Mouse (Mus musculus): ENCODE results near the gene Cenpi. TPM values are rescaled to one million over a fixed set of nuclear protein-coding genes. Genes with fewer than 3 reads are reported as not detected.
"Not testable (repeated sequence)": the region's sequence is repeated elsewhere in the genome, so short reads cannot be mapped to it uniquely, and the experiment has no call there.

Gene Cenpi
- polyA plus RNA-seq, 1 experiment from 2014 or later: 10.6 TPM

- H3K27ac ChIP-seq (ENCODE audit: low read length): peak overlapping the region; percentile 85
- no peaks in the 10 kb centered on the region for H3K9me3 ChIP-seq (ENCODE audit: control insufficient read depth, low read length)
- peak overlapping the region; percentile 58 for H3K4me3 ChIP-seq (replicated peaks; ENCODE audit: low read length)
- peak overlapping the region; percentile 72 for H3K9ac ChIP-seq (replicated peaks; ENCODE audit: low read depth, low read length)
- H3K4me2 ChIP-seq (ENCODE audit: low read length): peak overlapping the region; percentile 54
- H3K36me3 ChIP-seq (ENCODE audit: control insufficient read depth, insufficient read depth): no peaks in the 10 kb centered on the region
- peak; percentile 45 for ATAC-seq
- no peaks in the 10 kb centered on the region for H3K27me3 ChIP-seq (replicated peaks; ENCODE audit: control insufficient read depth, insufficient read depth, low read length)
- H3K4me1 ChIP-seq (replicated peaks; ENCODE audit: control insufficient read depth, insufficient read depth, low read length): no peaks in the 10 kb centered on the region
- 24% methylated on average over 9 of the region's 9 CpGs for WGBS
Measured at GRCm38 (mm10) chrX:134296301-134296700, 11.6 kb upstream of the Cenpi start.

GRCm38 (mm10) chrX:134296737-134297136 is 11.1 kb upstream of the Cenpi start:
- peak overlapping the region; percentile 72 for H3K9ac ChIP-seq (replicated peaks; ENCODE audit: low read depth, low read length)
- peak overlapping the region; percentile 58 for H3K4me3 ChIP-seq (replicated peaks; ENCODE audit: low read length)
- no peaks in the 10 kb centered on the region for H3K36me3 ChIP-seq (ENCODE audit: control insufficient read depth, insufficient read depth)
- no peaks in the 10 kb centered on the region for H3K4me1 ChIP-seq (replicated peaks; ENCODE audit: control insufficient read depth, insufficient read depth, low read length)
- peak overlapping the region; percentile 85 for H3K27ac ChIP-seq (ENCODE audit: low read length)
- 17% methylated on average over 7 of the region's 7 CpGs for WGBS
- peak overlapping the region; percentile 54 for H3K4me2 ChIP-seq (ENCODE audit: low read length)
- no peaks in the 10 kb centered on the region for H3K9me3 ChIP-seq (ENCODE audit: control insufficient read depth, low read length)
- ATAC-seq: peak; percentile 36
- no peaks in the 10 kb centered on the region for H3K27me3 ChIP-seq (replicated peaks; ENCODE audit: control insufficient read depth, insufficient read depth, low read length)

- Histone ChIP-seq H3K27me3 (replicated peaks; ENCODE audit: control insufficient read depth, insufficient read depth, low read length) (no peaks in the 10 kb centered on the region), H3K4me1 (replicated peaks; ENCODE audit: control insufficient read depth, insufficient read depth, low read length) (no peaks in the 10 kb centered on the region), H3K27ac (ENCODE audit: low read length) (0 out of 2 replicates have a peak overlapping the region, but pooled peaks have one; percentile 85), H3K36me3 (ENCODE audit: control insufficient read depth, insufficient read depth) (no peaks in the 10 kb centered on the region), H3K4me2 (ENCODE audit: low read length) (peak overlapping the region; percentile 54), H3K9me3 (ENCODE audit: control insufficient read depth, low read length) (no peaks in the 10 kb centered on the region), H3K4me3 (replicated peaks; ENCODE audit: low read length) (peak overlapping the region; percentile 58), H3K9ac (replicated peaks; ENCODE audit: low read depth, low read length) (peak overlapping the region; percentile 72)
- ATAC-seq: no peak; the same call in 1 of the 2 replicates
- 29% methylated on average over 4 of the region's 4 CpGs for WGBS
Measured at GRCm38 (mm10) chrX:134297195-134297594, 10.7 kb upstream of the Cenpi start.

GRCm38 (mm10) chrX:134300219-134300618 is 7.7 kb upstream of the Cenpi start:
- Histone ChIP-seq H3K4me2 (ENCODE audit: low read length) (peak overlapping the region; percentile 9; the same call in 1 of the 2 replicates), H3K36me3 (ENCODE audit: control insufficient read depth, insufficient read depth) (no peaks in the 10 kb centered on the region), H3K27ac (ENCODE audit: low read length) (no peak overlapping the region), H3K4me3 (replicated peaks; ENCODE audit: low read length) (no peak overlapping the region), H3K9ac (replicated peaks; ENCODE audit: low read depth, low read length) (no peak overlapping the region), H3K9me3 (ENCODE audit: control insufficient read depth, low read length) (no peaks in the 10 kb centered on the region), H3K4me1 (replicated peaks; ENCODE audit: control insufficient read depth, insufficient read depth, low read length) (no peaks in the 10 kb centered on the region), H3K27me3 (replicated peaks; ENCODE audit: control insufficient read depth, insufficient read depth, low read length) (no peaks in the 10 kb centered on the region)
- ATAC-seq: no peak
- 35% methylated on average over 5 of the region's 5 CpGs for WGBS

GRCm38 (mm10) chrX:134303287-134303686 is 4.6 kb upstream of the Cenpi start:
- Histone ChIP-seq H3K4me2 (ENCODE audit: low read length) (no peak overlapping the region), H3K27me3 (replicated peaks; ENCODE audit: control insufficient read depth, insufficient read depth, low read length) (no peaks in the 10 kb centered on the region), H3K9ac (replicated peaks; ENCODE audit: low read depth, low read length) (no peak overlapping the region), H3K27ac (ENCODE audit: low read length) (no peak overlapping the region), H3K4me3 (replicated peaks; ENCODE audit: low read length) (no peak overlapping the region), H3K9me3 (ENCODE audit: control insufficient read depth, low read length) (no peaks in the 10 kb centered on the region), H3K4me1 (replicated peaks; ENCODE audit: control insufficient read depth, insufficient read depth, low read length) (peaks cover under 1% of the 10 kb centered on the region; the same call in 1 of the 2 replicates), H3K36me3 (ENCODE audit: control insufficient read depth, insufficient read depth) (no peaks in the 10 kb centered on the region)
- WGBS: 97% methylated on average over 1 of the region's 1 CpGs
- ATAC-seq: no peak

- Histone ChIP-seq H3K4me3 (replicated peaks; ENCODE audit: low read length) (peak overlapping the region; percentile 45), H3K27me3 (replicated peaks; ENCODE audit: control insufficient read depth, insufficient read depth, low read length) (no peaks in the 10 kb centered on the region), H3K4me2 (ENCODE audit: low read length) (peak overlapping the region; percentile 60), H3K27ac (ENCODE audit: low read length) (no peak overlapping the region), H3K9me3 (ENCODE audit: control insufficient read depth, low read length) (no peaks in the 10 kb centered on the region), H3K9ac (replicated peaks; ENCODE audit: low read depth, low read length) (peak overlapping the region; percentile 42), H3K4me1 (replicated peaks; ENCODE audit: control insufficient read depth, insufficient read depth, low read length) (peaks cover 3% of the 10 kb centered on the region; the same call in 1 of the 2 replicates), H3K36me3 (ENCODE audit: control insufficient read depth, insufficient read depth) (no peaks in the 10 kb centered on the region)
- WGBS: 30% methylated on average over 9 of the region's 9 CpGs
- ATAC-seq: peak; percentile 57
Measured at GRCm38 (mm10) chrX:134308275-134308634, 371 bp downstream of the Cenpi start.

- 90% methylated on average over 7 of the region's 7 CpGs for WGBS
Measured at GRCm38 (mm10) chrX:134311193-134311592, 3.3 kb downstream of the Cenpi start.

GRCm38 (mm10) chrX:134319153-134319932 is 11.5 kb downstream of the Cenpi start:
- no peaks in the 10 kb centered on the region for H3K4me1 ChIP-seq (replicated peaks; ENCODE audit: control insufficient read depth, insufficient read depth, low read length)
- no peaks in the 10 kb centered on the region for H3K36me3 ChIP-seq (ENCODE audit: control insufficient read depth, insufficient read depth)
- H3K4me2 ChIP-seq (ENCODE audit: low read length): no peak overlapping the region
- H3K27ac ChIP-seq (ENCODE audit: low read length): no peak overlapping the region
- no peak overlapping the region for H3K4me3 ChIP-seq (replicated peaks; ENCODE audit: low read length)
- ATAC-seq: no peak
- 84% methylated on average over 2 of the region's 2 CpGs for WGBS
- no peak overlapping the region for H3K9ac ChIP-seq (replicated peaks; ENCODE audit: low read depth, low read length)
- no peaks in the 10 kb centered on the region for H3K9me3 ChIP-seq (ENCODE audit: control insufficient read depth, low read length)
- H3K27me3 ChIP-seq (replicated peaks; ENCODE audit: control insufficient read depth, insufficient read depth, low read length): no peaks in the 10 kb centered on the region

More at GRCm38 (mm10) chrX:134311193-134311592, 3.3 kb downstream of the Cenpi start:
- not testable (repeated sequence) for H3K4me1 ChIP-seq (replicated peaks; ENCODE audit: control insufficient read depth, insufficient read depth, low read length); H3K9ac ChIP-seq (replicated peaks; ENCODE audit: low read depth, low read length); H3K36me3 ChIP-seq (ENCODE audit: control insufficient read depth, insufficient read depth); H3K4me2 ChIP-seq (ENCODE audit: low read length); H3K4me3 ChIP-seq (replicated peaks; ENCODE audit: low read length); H3K9me3 ChIP-seq (ENCODE audit: control insufficient read depth, low read length); H3K27me3 ChIP-seq (replicated peaks; ENCODE audit: control insufficient read depth, insufficient read depth, low read length); ATAC-seq; H3K27ac ChIP-seq (ENCODE audit: low read length)

GRCm38 (mm10) chrX:134333280-134333679 is 25.4 kb downstream of the Cenpi start:
- H3K4me2 ChIP-seq (ENCODE audit: low read length): no peak overlapping the region
- ATAC-seq: no peak
- H3K27ac ChIP-seq (ENCODE audit: low read length): no peak overlapping the region
- 95% methylated on average over 2 of the region's 2 CpGs for WGBS
- H3K9ac ChIP-seq (replicated peaks; ENCODE audit: low read depth, low read length): no peak overlapping the region
- no peaks in the 10 kb centered on the region for H3K9me3 ChIP-seq (ENCODE audit: control insufficient read depth, low read length)
- H3K4me3 ChIP-seq (replicated peaks; ENCODE audit: low read length): no peak overlapping the region
- H3K4me1 ChIP-seq (replicated peaks; ENCODE audit: control insufficient read depth, insufficient read depth, low read length): no peaks in the 10 kb centered on the region
- H3K27me3 ChIP-seq (replicated peaks; ENCODE audit: control insufficient read depth, insufficient read depth, low read length): no peaks in the 10 kb centered on the region
- H3K36me3 ChIP-seq (ENCODE audit: control insufficient read depth, insufficient read depth): no peaks in the 10 kb centered on the region
